Mouse (Mus musculus) ZHBTc4 (cell line): ENCODE data around the gene Slc44a4.
A peak's percentile ranks its signal among the peaks of the same experiment; 100 is the strongest.
"Not testable (repeated sequence)": the region's sequence is repeated elsewhere in the genome, so short reads cannot be mapped to it uniquely, and the experiment has no call there.

Experiments used
- DNase-seq: peaks from one replicate; pipeline ENCODE4 v3.0.0-alpha.2; 2011; ENCODE audit warnings: low read depth, low spot score

The Slc44a4 gene

DNA sequence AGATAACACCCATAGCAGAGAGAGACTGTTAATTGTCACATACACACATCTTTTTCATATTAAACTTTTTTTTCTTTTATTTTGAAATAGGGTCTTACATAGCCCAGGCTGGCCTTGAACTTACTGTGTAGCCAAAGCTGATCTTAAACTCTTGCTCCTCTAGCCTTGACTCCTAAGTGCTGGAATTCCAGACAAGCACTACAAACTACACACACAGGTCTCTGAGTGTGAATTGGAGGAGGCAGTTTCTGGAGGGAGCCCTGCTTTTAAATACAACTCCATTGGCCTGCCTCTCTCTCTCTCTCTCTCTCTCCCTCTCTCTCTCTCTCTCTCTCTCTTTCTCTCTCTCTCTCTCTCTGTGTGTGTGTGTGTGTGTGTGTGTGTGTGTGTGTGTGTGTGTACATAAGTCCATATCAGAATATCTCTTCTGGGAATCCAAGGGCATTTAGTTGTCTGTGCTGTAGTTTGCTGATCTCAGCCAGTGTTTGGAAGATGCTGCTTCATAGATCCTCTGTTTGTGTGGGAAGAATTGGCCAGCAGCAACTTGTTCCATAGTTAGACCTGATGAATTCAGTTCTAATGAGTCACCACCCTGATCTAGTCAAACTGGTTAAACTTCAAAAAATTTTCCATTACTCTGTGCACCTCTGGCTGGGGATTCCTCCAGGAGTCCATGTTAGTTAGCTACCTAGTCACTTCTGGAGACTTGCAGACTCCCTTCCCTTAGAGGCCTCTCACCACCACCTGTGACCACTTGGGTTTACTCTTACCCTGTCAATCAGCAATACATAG, 46.6 kb downstream of the Slc44a4 start:
- no peak for DNase-seq

DNA sequence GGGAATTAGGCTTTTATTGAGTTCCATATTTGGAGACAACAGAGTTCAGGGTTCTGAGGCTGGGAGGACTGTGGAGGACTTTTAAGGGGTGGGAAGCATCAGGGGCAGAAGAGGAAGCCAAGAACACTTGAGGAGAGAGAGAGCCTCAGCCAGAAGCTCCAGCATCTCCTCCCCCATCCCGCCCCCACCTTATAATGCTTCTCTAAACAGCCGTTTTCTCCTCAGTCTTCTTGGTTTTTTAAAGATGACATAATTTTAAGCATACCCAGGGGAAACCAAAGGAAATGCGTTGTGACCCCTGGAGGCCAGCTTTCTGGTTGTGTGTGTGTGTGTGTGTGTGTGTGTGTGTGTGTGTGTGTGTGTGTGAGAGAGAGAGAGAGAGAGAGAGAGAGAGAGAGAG, 47.9 kb downstream of the Slc44a4 start:
- no peak for DNase-seq

DNA sequence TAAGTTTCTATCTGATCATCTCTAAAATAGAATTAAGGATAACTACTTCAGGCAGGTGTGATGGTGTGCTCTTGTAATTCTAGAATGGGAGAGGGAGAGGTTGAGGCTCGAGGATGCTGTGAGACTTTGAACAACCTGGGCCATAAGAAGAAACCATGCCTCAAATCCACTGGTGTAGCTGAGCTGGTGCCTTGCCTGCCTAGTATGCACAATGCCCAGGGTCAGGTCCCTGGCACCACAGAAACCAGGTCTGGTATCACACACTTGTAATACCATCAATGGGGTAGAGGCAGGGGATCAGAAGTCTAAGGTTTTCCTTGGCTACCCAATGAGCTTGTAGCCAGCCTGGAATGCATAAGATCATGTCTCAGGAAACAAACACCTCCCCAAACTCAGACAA, 48.6 kb downstream of the Slc44a4 start:
- DNase-seq: no peak

- peak; percentile 60 for DNase-seq
These were observed 50.4 kb downstream of the Slc44a4 start for GRCm38 (mm10) chr17:34964640-34965049.

DNA sequence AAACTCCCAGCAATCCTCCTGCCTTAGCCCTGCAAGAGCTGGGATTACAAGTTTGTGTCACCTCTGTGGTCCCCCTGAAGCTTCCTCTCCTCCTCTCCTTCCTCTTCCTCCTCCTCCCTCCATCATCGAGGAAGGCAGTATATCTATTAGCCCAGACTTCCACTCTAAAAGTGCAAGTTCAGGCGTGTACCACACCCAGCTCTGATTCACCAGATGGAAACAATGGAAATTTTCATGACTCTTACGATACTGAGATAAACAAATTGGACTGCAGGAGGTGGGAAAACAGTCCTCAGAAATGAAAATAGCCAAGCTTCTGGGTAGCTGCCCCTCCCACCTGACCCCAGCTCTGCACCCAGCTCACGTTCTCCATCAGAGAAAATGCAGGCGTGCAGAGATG, 51.4 kb downstream of the Slc44a4 start:
- DNase-seq: no peak

- not testable (repeated sequence) for DNase-seq
These were observed 55.6 kb downstream of the Slc44a4 start, which contains the start of gene Gm20481 for GRCm38 (mm10) chr17:34969822-34970221. Gene Gm20481, plus strand, starts transcription at chr17:34969912.

DNA sequence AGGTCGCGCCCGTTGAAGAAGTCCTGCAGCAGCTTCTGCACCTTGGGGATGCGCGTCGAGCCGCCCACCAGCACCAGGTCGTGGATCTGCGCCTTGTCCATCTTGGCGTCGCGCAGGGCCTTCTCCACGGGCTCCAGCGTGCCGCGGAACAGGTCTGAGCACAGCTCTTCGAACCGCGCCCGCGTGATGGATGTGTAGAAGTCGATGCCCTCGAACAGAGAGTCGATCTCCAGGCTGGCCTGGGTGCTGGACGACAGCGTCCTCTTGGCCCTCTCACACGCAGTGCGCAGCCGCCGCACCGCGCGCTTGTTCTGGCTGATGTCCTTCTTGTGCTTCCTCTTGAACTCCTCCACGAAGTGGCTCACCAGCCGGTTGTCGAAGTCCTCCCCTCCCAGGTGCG, 56.6 kb downstream of the Slc44a4 start:
- DNase-seq: not testable (repeated sequence)

- DNase-seq: not testable (repeated sequence)
These were observed 57.4 kb downstream of the Slc44a4 start for GRCm38 (mm10) chr17:34971694-34972068.

DNA sequence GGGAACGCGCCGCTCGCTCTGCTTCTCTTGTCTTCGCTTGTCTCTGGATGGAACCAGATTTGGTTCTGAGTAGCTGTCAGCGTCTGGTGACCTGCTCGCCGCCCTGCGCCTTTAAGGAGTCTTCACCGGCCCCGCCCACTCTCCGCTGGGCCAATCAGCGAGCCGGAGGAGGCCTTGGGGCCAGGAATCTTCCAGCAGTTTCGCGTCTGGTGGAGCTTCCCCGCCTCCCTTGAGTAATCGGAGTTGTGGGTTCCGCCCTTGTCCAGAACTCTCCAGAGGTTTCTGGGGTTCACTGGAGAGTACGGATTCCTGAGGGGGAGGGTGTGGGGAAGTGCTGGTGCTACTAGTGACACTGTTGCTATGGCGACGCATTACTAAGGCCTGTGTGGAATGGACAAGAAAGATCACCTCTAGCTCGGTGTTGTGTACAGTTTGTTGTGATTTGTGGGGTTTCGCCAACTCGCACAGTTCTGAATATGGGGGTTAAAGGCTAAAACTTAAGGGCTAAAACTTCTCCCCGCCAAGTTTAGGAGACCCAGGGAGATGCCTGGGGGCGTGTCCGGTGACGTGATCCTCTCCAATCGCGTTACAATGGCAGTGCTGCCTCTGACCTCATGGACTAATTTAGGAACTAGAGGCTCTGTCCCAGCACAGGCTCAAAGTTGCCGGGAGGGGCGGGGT, 57.9 kb downstream of the Slc44a4 start, which contains the start of the genes Hspa1a and Hspa1l:
Gene Hspa1a, minus strand, starts transcription at position 88 of the 681 bp plus-strand sequence.
Gene Hspa1l, plus strand, starts transcription at position 635 of the 681 bp plus-strand sequence.
- peak; percentile 93 for DNase-seq

DNA sequence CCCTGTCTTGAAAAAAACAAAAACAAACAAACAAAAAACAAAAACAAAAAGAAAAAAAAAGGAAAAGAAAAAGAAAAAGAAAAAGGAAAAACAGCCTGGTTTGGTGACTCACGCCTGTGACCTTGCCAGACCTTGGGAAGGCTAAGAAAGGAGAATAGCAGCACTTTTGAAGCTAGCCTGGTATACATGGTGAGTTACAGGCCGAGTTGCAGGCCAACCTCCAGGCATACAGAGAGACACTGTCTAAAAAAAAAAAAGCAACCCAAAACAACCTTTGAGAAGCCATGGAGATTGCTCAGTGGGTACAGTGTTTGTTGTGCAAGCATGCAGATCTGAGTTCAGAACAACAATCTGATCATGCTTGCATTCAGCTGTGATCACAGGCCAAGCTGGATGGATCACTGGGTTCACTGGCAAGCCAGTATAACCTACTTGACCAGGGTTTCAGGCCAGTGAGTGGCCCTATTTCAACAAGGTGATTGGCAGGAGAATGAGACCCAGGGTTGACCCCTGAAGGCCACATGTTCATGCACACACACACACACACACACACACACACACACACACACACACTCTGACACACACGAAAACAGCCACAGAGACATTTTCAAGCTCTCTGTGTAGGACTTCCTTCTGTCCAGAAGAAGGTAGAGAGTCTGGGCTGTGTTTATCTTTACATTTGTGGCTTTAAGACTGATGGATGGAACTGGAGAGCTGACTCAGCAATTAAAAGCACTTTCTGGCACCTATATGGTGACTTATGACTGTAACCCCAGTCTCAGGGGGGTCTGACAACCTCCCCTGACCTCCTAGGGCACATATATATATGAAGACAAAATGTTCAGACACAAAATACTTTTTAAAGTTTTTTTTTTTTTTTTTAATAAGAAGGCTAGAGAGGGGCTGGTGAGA, 61.6 kb downstream of the Slc44a4 start:
- no peak for DNase-seq

DNA sequence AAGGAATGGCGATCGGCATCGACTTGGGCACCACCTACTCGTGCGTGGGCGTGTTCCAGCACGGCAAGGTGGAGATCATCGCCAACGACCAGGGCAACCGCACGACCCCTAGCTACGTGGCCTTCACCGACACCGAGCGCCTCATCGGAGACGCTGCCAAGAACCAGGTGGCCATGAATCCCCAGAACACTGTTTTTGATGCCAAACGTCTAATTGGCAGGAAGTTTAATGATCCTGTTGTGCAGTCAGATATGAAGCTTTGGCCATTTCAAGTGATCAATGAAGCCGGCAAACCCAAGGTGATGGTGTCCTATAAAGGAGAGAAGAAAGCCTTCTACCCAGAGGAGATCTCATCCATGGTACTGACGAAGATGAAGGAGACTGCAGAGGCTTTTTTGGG, 62.7 kb downstream of the Slc44a4 start:
- DNase-seq: no peak

GRCm38 (mm10) chr17:34978239-34978638, 64.0 kb downstream of the Slc44a4 start:
- no peak for DNase-seq

DNA sequence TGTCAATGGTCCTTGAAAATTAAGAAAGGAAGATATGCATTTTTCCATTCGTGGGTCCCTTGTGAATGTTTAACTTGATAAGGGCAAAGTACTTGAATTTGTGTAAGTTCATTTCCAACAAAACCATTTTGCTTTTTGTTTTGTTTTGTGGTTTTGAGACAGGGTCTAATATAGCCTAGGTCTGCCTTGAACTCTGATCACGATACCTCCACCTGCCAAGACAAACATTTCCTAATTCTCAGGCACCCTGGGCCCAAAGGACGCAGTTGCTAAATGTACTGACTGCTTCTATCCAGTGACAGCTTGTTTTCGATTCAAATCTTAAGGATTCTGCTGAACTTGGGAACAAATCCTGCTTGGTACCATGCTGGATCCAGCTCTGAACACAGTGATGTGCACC, 65.4 kb downstream of the Slc44a4 start:
- no peak for DNase-seq
